15 mouse cellular contexts compared by ENCODE assay signal in the genomic region with DNA sequence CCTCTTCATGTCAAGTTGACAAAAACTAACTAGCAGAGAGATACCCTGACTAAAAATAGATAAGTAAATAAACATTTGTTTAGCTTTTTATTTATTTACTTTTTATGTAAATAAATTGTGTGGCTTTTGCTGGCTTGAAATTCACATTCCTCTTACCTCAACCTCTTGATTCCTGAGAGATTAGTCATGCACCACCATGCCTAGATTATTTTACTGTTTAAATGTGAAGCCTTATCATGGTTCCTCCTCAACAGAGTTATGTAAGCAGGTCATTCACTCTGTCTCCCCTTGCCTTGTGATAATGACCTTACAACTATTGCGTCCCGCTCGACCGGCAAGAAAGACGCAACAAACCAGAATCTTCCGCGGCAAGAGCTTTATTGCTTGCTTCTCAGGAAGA.
"Had no signal": no experiment of that assay in that cellular context is flagged by ENCODE, and none has a peak within 500 bp of the region (broad histone marks: within the 10 kb centered on the region; RNA-seq: fewer than 3 reads in every experiment).

No protein-coding gene starts in this region.

- H3K4me2 ChIP-seq: lung, embryonic 14.5 days; midbrain, embryonic 11.5 days; midbrain, embryonic 13.5 days; midbrain, embryonic 15.5 days; neural tube, embryonic 12.5 days; stomach, embryonic 15.5 days had no signal

- DNase-seq: lung, adult 18-20 months; lung, embryonic 14.5 days; lung, postnatal 10 days; right cerebral cortex, postnatal 14 days; thymus, adult 2 months; thymus, postnatal 25 days; thymus, postnatal 4 days had no signal

- H3K9me3 ChIP-seq: megakaryocyte, embryonic 14.5 days; midbrain, embryonic 13.5 days; midbrain, embryonic 15.5 days; neural tube, embryonic 12.5 days; stomach, embryonic 15.5 days had no signal

- ATAC-seq: midbrain, embryonic 13.5 days; midbrain, embryonic 15.5 days had no signal

- H3K4me1 ChIP-seq: midbrain, embryonic 13.5 days; midbrain, embryonic 15.5 days; neural tube, embryonic 12.5 days; stomach, embryonic 15.5 days had no signal

- H3K36me3 ChIP-seq: midbrain, embryonic 13.5 days; midbrain, embryonic 15.5 days; neural tube, embryonic 12.5 days had no signal

- H3K9ac ChIP-seq: lung, embryonic 14.5 days; midbrain, embryonic 13.5 days; midbrain, embryonic 15.5 days; neural tube, embryonic 12.5 days; stomach, embryonic 15.5 days had no signal

- H3K27ac ChIP-seq: macrophage; midbrain, embryonic 13.5 days; midbrain, embryonic 15.5 days; neural tube, embryonic 12.5 days; stomach, embryonic 15.5 days; stomach, postnatal 0 days had no signal

- H3K27me3 ChIP-seq: midbrain, embryonic 13.5 days; midbrain, embryonic 15.5 days; neural tube, embryonic 12.5 days; stomach, embryonic 15.5 days had no signal

- H3K4me3 ChIP-seq: megakaryocyte, embryonic 14.5 days; midbrain, embryonic 13.5 days; midbrain, embryonic 15.5 days; neural tube, embryonic 12.5 days; stomach, embryonic 15.5 days had no signal
